Mouse (Mus musculus) stomach, embryonic 16.5 days (tissue): ENCODE results near the gene Rspo4. TPM values are rescaled to one million over a fixed set of nuclear protein-coding genes. Genes with fewer than 3 reads are reported as not detected.

Experiments
- ATAC-seq: fragments of 200-750 bp; cut with Nextera tagmentation; 2 replicates; pipeline ENCODE4 v1.8.0; 2017; ENCODE audit warnings: moderate number of reproducible peaks, moderate TSS enrichment; ENCODE audit not compliant: insufficient read depth, low FRiP score
- H3K27ac ChIP-seq: fragments of 300-500 bp; sonication (generic); 2 replicates; pipeline ENCODE4 v1.5.1; 2014; ENCODE audit warnings: low read length
- H3K27me3 ChIP-seq: fragments of 300-500 bp; sonication (generic); 2 replicates; pipeline ENCODE4 v1.6.1; 2014; ENCODE audit warnings: low read length, control low read depth, mixed read lengths; ENCODE audit not compliant: control insufficient read depth, insufficient read depth
- H3K36me3 ChIP-seq: fragments of 300-500 bp; sonication (generic); 2 replicates; pipeline ENCODE4 v1.6.1; 2014; ENCODE audit warnings: low read length; ENCODE audit not compliant: control insufficient read depth, insufficient read depth
- H3K4me1 ChIP-seq: fragments of 300-500 bp; sonication (generic); 2 replicates; pipeline ENCODE4 v1.6.1; 2014; ENCODE audit warnings: low read length, control low read depth, mixed read lengths; ENCODE audit not compliant: control insufficient read depth, insufficient read depth
- H3K4me2 ChIP-seq: fragments of 300-500 bp; sonication (generic); 2 replicates; pipeline ENCODE4 v1.6.1; 2014; ENCODE audit warnings: low read depth, low read length, mixed read lengths
- H3K4me3 ChIP-seq: fragments of 300-500 bp; sonication (generic); replicated peaks from 2 replicates; pipeline ENCODE4 v1.5.1; 2014; ENCODE audit warnings: mild to moderate bottlenecking, low read length
- H3K9ac ChIP-seq: fragments of 300-500 bp; sonication (generic); 2 replicates; pipeline ENCODE4 v1.6.1; 2014; ENCODE audit warnings: low read length
- H3K9me3 ChIP-seq: fragments of 300-500 bp; sonication (generic); replicated peaks from 2 replicates; pipeline ENCODE4 v1.6.1; 2016; ENCODE audit warnings: low read length, control low read depth; ENCODE audit not compliant: control insufficient read depth
- WGBS: fragments of 180-500 bp; shearing (Covaris S2); extraction: QIAGEN DNeasy Blood & Tissue Kit; methylation state at CpG from one replicate; pipeline ENCODE4 v1.1.7; 2014; 5-methylcytosine and 5-hydroxymethylcytosine counted together
- polyA plus RNA-seq: library from polyadenylated mRNA; unstranded; fragments of >200 nt; fragmentation: Nextera tagmentation; extraction: Ambion mirVana; gene quantifications from 2 replicates; pipeline ENCODE4 v1.2.1, GENCODE M21; 2015

Rspo4 gene
- polyA plus RNA-seq, 1 experiment from 2014 or later: 0.09 TPM

- 0 out of 2 replicates have a peak, but pooled peaks have one; percentile 35 for ATAC-seq
- WGBS: 45% methylated on average over 9 of the region's 9 CpGs
Observed at GRCm38 (mm10) chr2:151919140-151919539, 76.4 kb downstream of the Rspo4 start.

GRCm38 (mm10) chr2:151921068-151921467, 78.3 kb downstream of the Rspo4 start:
- Histone ChIP-seq H3K27ac (no peak overlapping the region), H3K4me1 (0 out of 2 replicates have a peak, but pooled peaks cover 8% of the 10 kb centered on the region), H3K9ac (no peak overlapping the region), H3K27me3 (no peaks in the 10 kb centered on the region), H3K4me2 (no peak overlapping the region), H3K9me3 (no peaks in the 10 kb centered on the region), H3K36me3 (no peaks in the 10 kb centered on the region), H3K4me3 (no peak overlapping the region)
- ATAC-seq: no peak
- WGBS: 58% methylated on average over 8 of the region's 8 CpGs

More at GRCm38 (mm10) chr2:151919140-151919539, 76.4 kb downstream of the Rspo4 start:
- no peak overlapping the region for H3K4me2 ChIP-seq
- no peaks in the 10 kb centered on the region for H3K36me3 ChIP-seq
- 0 out of 2 replicates have a peak, but pooled peaks cover 12% of the 10 kb centered on the region for H3K4me1 ChIP-seq
- H3K27me3 ChIP-seq: no peaks in the 10 kb centered on the region
- no peak overlapping the region for H3K27ac ChIP-seq
- no peaks in the 10 kb centered on the region for H3K9me3 ChIP-seq
- no peak overlapping the region for H3K9ac ChIP-seq
- H3K4me3 ChIP-seq: no peak overlapping the region

DNA sequence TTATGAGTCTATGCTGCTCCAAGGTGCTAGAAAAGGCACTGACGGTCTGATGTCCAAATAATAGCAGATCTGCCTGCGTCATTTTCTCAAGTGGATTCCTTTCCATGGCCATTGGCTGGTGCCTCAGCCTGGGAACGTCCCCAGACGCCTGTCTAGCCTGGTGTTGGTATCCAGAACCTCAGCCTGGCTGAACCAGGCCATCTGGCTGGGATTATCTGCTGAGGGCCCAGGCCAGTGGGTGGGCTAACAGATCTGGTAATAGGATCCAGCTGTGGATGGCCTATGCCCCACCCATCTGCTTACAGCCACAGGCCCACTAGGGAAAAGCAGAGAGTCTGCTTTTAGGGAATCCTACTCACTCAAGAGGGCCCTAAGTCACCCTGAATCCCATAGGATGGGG, 78.9 kb downstream of the Rspo4 start:
- H3K27ac ChIP-seq: no peak overlapping the region
- peak; percentile 77 for ATAC-seq

More for the DNA sequence above, 78.9 kb downstream of the Rspo4 start:
- H3K36me3 ChIP-seq: no peaks in the 10 kb centered on the region
- no peak overlapping the region for H3K9ac ChIP-seq
- no peaks in the 10 kb centered on the region for H3K27me3 ChIP-seq
- 36% methylated on average over 4 of the region's 4 CpGs for WGBS
- H3K4me2 ChIP-seq: no peak overlapping the region
- H3K4me1 ChIP-seq: 0 out of 2 replicates have a peak, but pooled peaks cover 5% of the 10 kb centered on the region
- H3K9me3 ChIP-seq: no peaks in the 10 kb centered on the region
- no peak overlapping the region for H3K4me3 ChIP-seq

Other genes with a start within 250 kb of the Rspo4 start
- 0.95 and 2.4 TPM in 2 replicates for gene Snph, start 210.3 kb upstream of the Rspo4 start, polyA plus RNA-seq
- gene Rad21l, start 174.4 kb upstream of the Rspo4 start, polyA plus RNA-seq: not detected in 2 replicates
- gene Tmem74b, start 140.9 kb upstream of the Rspo4 start, polyA plus RNA-seq: 0.85 and 1.3 TPM in 2 replicates
- gene Psmf1, start 98.7 kb upstream of the Rspo4 start, polyA plus RNA-seq: 41.4 and 42.0 TPM in 2 replicates
- 0.46 and 0.81 TPM in 2 replicates for gene Angpt4, start 68.3 kb downstream of the Rspo4 start, polyA plus RNA-seq
- 31.2 and 32.7 TPM in 2 replicates for gene Fam110a, start 137.3 kb downstream of the Rspo4 start, polyA plus RNA-seq
- gene Slc52a3, start 153.6 kb downstream of the Rspo4 start, polyA plus RNA-seq: 13.9 and 21.8 TPM in 2 replicates
- 0.06 TPM in 1 of 2 replicates, not detected in the other for gene Scrt2, start 238.6 kb downstream of the Rspo4 start, polyA plus RNA-seq